Mouse (Mus musculus) bone marrow, adult 2 months (tissue): Measurements from ENCODE around the gene Cln5. TPM values are rescaled to one million over a fixed set of nuclear protein-coding genes. Genes with fewer than 3 reads are reported as not detected.

Experiments
- H3K27ac ChIP-seq: fragments of 200-500 bp; 2 replicates; pipeline ENCODE4 v1.5.1; 2012; ENCODE audit warnings: low read depth, mild to moderate bottlenecking, control low read depth, inconsistent platforms, low read length; ENCODE audit not compliant: control insufficient read depth, poor library complexity, insufficient read depth
- H3K4me1 ChIP-seq: fragments of 200-500 bp; 2 replicates; pipeline ENCODE4 v1.6.1; 2011; ENCODE audit warnings: low read length; ENCODE audit not compliant: control insufficient read depth, insufficient read depth
- H3K4me3 ChIP-seq: fragments of 200-500 bp; replicated peaks from 2 replicates; pipeline ENCODE3; 2011; ENCODE audit warnings: mild to moderate bottlenecking, low read depth, low read length, control low read depth; ENCODE audit not compliant: control insufficient read depth
- CTCF ChIP-seq: fragments of 200-500 bp; IDR thresholded peaks from 2 replicates; pipeline ENCODE4 v1.5.1; 2011; ENCODE audit warnings: low read length, control low read depth; ENCODE audit not compliant: control insufficient read depth, insufficient read depth
- POLR2A ChIP-seq: fragments of 200-500 bp; IDR thresholded peaks from 2 replicates; pipeline ENCODE4 v1.6.1; 2011; ENCODE audit warnings: low read depth, mild to moderate bottlenecking, control low read depth, low read length, borderline replicate concordance; ENCODE audit not compliant: control insufficient read depth
- WGBS: fragments of 180-500 bp; shearing (Covaris S2); methylation state at CpG from one replicate; pipeline ENCODE4 v1.1.7; 2018; 5-methylcytosine and 5-hydroxymethylcytosine counted together
- polyA plus RNA-seq: library from polyadenylated mRNA; stranded (reverse); fragments of >200 nt; gene quantifications from 2 replicates; pipeline ENCODE4 v1.2.4, GENCODE M21; 2011; ENCODE audit warnings: low replicate concordance; ENCODE audit not compliant: missing spikeins, insufficient read depth, insufficient read length

Gene Cln5
- polyA plus RNA-seq, 1 experiment: 15.5 TPM

DNA sequence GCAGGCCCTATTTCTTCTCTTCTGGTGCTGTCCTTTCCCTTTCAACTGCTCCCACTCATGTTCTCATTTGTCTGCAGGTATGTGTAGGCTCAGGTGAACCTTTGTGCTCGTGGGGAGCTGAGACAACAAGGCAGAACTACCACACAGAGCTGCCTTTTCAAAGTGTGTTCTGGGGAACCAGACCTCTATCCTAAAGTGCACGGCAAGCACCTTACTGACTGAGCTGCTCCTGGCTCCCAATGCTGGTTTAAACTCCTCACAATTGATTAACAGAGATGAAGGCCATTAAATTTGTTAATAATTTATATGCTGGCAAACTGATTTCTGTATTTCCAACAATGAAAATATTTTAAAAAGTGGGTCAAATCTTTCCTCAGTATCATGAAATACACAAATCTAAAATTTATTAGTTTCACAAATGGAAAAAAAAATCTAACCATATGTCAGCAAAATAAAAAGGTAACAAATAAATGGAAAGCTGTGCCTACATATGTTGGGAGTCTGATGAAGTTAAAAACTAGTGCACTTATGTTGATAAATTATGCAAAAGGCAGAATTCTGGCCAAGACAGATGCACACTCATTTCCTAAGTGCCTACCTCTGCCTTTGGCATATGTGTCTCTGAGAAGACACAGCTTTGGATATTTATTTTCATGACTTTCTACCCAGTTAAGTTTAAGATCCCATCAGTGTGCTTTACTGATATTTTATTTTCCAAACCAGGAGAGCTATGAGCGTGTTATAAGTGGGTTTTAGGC, 42.8 kb downstream of the Cln5 start:
- H3K4me3 ChIP-seq: no peak overlapping the region
- TF ChIP-seq POLR2A (no peak), CTCF (no peak)

GRCm38 (mm10) chr14:103114994-103115670, 45.1 kb downstream of the Cln5 start:
- no peak for TF ChIP-seq POLR2A
- no peak for TF ChIP-seq CTCF
- no peak overlapping the region for H3K27ac ChIP-seq

More for the DNA sequence above, 42.8 kb downstream of the Cln5 start:
- H3K27ac ChIP-seq: no peak overlapping the region
- 79% methylated on average over 3 of the region's 3 CpGs for WGBS
- no peaks in the 10 kb centered on the region for H3K4me1 ChIP-seq

GRCm38 (mm10) chr14:103125756-103126155, 55.7 kb downstream of the Cln5 start:
- TF ChIP-seq CTCF: no peak
- no peak for TF ChIP-seq POLR2A
- Histone ChIP-seq H3K4me3 (no peak overlapping the region), H3K4me1 (no peaks in the 10 kb centered on the region), H3K27ac (no peak overlapping the region)
- 85% methylated on average over 6 of the region's 6 CpGs for WGBS

More at GRCm38 (mm10) chr14:103114994-103115670, 45.1 kb downstream of the Cln5 start:
- H3K4me3 ChIP-seq: no peak overlapping the region
- no peaks in the 10 kb centered on the region for H3K4me1 ChIP-seq
- WGBS: 93% methylated on average over 3 of the region's 3 CpGs

Other genes starting within 250 kb of the Cln5 start
- 14.0 and 17.9 TPM in 2 replicates for gene Kctd12, start 87.6 kb upstream of the Cln5 start, polyA plus RNA-seq
- not detected in 2 replicates for gene Acod1, start 23.2 kb upstream of the Cln5 start, polyA plus RNA-seq
- gene Fbxl3, start 29.4 kb downstream of the Cln5 start, polyA plus RNA-seq: 26.6 and 36.3 TPM in 2 replicates